Mouse (Mus musculus) liver, embryonic 14.5 days (tissue): ENCODE data around the gene Cckbr.
"Not testable (repeated sequence)": the region's sequence is repeated elsewhere in the genome, so short reads cannot be mapped to it uniquely, and the experiment has no call there.

Experiments
- CTCF ChIP-seq: IDR thresholded peaks from 2 replicates; pipeline ENCODE4 v1.5.1; 2016; ENCODE audit warnings: antibody characterized with exemption, low read depth, control low read depth
- EP300 ChIP-seq: IDR thresholded peaks from 2 replicates; pipeline ENCODE4 v1.6.1; 2016; ENCODE audit warnings: antibody characterized with exemption, low read depth

DNA sequence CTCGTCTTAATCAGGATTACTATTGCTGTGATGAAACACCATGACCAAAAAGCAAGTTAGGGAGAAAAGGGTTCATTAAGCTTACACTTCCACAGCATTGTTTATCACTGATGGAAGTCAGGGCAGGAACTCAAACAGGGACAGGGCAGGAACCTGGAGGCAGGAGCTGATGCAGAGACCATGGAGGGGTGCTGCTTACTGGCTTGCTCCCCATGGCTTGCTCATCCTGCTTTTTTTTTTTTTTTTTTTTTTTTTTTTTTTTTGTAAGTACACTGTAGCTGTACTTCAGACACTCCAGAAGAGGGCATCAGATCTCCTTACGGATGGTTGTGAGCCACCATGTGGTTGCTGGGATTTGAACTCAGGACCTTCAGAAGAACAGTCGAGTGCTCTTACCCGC lies 27.8 kb downstream of the Cckbr start:
- not testable (repeated sequence) for TF ChIP-seq CTCF, EP300
